Mouse (Mus musculus): ENCODE data around the gene Gabrb3. TPM values are rescaled to one million over a fixed set of nuclear protein-coding genes. Genes with fewer than 3 reads are reported as not detected.

Gene Gabrb3
- polyA plus RNA-seq, 1 experiment from 2014 or later, result 0.99 TPM

DNA sequence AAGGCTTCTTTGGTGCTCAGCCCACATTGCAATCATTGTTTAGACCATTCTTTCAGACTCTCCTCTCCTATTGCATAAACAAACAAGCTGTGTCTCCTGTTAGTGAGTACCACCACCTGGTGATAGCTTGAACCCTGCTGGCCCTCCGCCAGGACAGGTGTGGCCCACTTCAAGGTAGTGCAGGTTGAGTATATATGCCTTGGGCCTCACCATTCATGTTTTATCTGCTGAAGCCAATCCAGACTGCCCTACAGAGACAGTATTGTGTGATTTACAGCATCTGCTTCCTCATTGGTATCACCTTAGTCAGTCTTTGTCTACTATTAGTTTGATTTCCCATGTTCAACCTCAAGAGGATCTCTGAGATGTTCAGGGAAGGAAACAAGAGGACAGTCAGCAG is 1.6 kb downstream of the Gabrb3 start:
- no peak overlapping the region for H3K9ac ChIP-seq (ENCODE audit: low read length)
- ATAC-seq (ENCODE audit: insufficient number of reproducible peaks, insufficient read depth, low FRiP score, low read depth), result no peak
- H3K36me3 ChIP-seq (ENCODE audit: control insufficient read depth, insufficient read depth, low read length), result no peaks in the 10 kb centered on the region
- no peak overlapping the region for H3K4me3 ChIP-seq (ENCODE audit: control insufficient read depth in 1 of 2, insufficient read depth in 1 of 2, low read depth in 1 of 2, low read length in 2 of 2)
- H3K4me2 ChIP-seq (ENCODE audit: low read length), result no peak overlapping the region
- H3K27ac ChIP-seq (replicated peaks in 1 of 2; ENCODE audit: control insufficient read depth in 1 of 2, insufficient read depth in 1 of 2, low read depth in 2 of 2, low read length in 2 of 2), result no peak overlapping the region
- WGBS, result 63% methylated on average over 1 of the region's 1 CpGs
- no peaks in the 10 kb centered on the region for H3K9me3 ChIP-seq (ENCODE audit: control insufficient read depth, low read length)
- no peaks in the 10 kb centered on the region for H3K4me1 ChIP-seq (ENCODE audit: control insufficient read depth in 2 of 2, insufficient read depth in 2 of 2, low read length in 2 of 2)
- H3K27me3 ChIP-seq (ENCODE audit: control insufficient read depth, insufficient read depth, low read length), result no peaks in the 10 kb centered on the region

DNA sequence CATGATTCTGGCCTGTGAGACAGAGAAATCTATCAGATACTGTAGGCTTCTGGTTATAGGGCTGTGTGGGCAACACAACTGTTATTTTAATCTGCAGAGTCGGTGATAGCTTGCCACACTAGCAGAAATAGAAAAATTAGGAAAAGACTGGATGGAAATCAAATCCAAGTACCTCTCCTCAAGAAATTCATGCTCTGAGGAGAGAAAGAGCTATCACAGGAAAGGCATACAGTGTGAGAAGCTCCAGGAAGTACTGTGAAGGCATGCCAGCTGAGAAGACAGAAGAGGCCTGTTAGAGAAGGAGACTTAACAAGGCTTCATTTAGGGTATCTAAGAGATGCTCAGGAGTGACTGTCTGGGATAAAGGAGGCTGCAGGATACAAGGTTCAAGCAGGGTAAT is 3.2 kb downstream of the Gabrb3 start:
- ATAC-seq (ENCODE audit: insufficient number of reproducible peaks, insufficient read depth, low FRiP score, low read depth), result no peak
- Histone ChIP-seq H3K4me1 (ENCODE audit: control insufficient read depth in 2 of 2, insufficient read depth in 2 of 2, low read length in 2 of 2) (no peaks in the 10 kb centered on the region), H3K27ac (replicated peaks in 1 of 2; ENCODE audit: control insufficient read depth in 1 of 2, insufficient read depth in 1 of 2, low read depth in 2 of 2, low read length in 2 of 2) (no peak overlapping the region), H3K9me3 (ENCODE audit: control insufficient read depth, low read length) (no peaks in the 10 kb centered on the region), H3K27me3 (ENCODE audit: control insufficient read depth, insufficient read depth, low read length) (no peaks in the 10 kb centered on the region), H3K9ac (ENCODE audit: low read length) (no peak overlapping the region), H3K4me2 (ENCODE audit: low read length) (no peak overlapping the region), H3K36me3 (ENCODE audit: control insufficient read depth, insufficient read depth, low read length) (no peaks in the 10 kb centered on the region), H3K4me3 (ENCODE audit: control insufficient read depth in 1 of 2, insufficient read depth in 1 of 2, low read depth in 1 of 2, low read length in 2 of 2) (no peak overlapping the region)
- 80% methylated on average over 1 of the region's 1 CpGs for WGBS

DNA sequence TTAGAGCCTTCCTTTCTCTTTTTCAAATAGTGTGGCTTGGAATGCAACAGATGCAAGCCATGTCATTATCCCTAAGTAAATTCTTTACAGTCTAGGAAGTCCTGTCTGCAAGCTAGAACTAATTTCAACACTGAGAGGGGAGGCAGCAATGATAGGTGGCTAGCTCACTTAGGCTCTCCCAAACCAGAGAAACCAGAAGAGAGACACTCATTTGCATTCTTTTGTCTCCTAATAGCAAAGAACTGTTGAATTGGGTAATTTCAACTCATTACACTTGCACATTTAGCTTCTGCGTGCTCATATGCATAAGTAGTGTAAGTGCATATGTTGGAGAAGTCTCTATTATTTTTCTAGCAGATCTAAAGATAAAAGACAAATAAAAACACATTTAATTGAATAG is 28.7 kb downstream of the Gabrb3 start:
- WGBS, result 64% methylated on average over 1 of the region's 1 CpGs
- ATAC-seq (ENCODE audit: insufficient number of reproducible peaks, insufficient read depth, low FRiP score, low read depth), result no peak
- no peak overlapping the region for H3K9ac ChIP-seq (ENCODE audit: low read length)

DNA sequence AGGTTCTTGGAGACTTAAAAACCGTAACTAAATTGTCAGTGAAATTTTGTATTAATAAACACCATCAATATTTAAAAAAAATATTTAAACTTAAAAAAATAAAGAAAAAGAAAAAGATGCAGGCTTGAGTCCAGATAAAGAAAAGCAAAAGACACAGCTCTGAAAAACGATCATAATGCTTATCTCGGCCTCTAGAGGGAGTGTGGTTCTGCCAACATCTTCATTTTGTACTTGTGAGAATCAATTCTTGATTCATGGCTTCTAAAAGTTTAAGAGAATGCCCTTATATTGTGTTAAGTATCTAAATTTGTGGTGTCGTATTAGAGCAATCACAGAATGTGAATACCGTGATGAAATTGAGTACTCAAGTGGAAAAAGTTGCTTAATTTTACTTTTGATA is 40.9 kb downstream of the Gabrb3 start:
- Histone ChIP-seq H3K9ac (ENCODE audit: low read length) (no peak overlapping the region), H3K27me3 (ENCODE audit: control insufficient read depth, insufficient read depth, low read length) (no peaks in the 10 kb centered on the region), H3K27ac (replicated peaks in 1 of 2; ENCODE audit: control insufficient read depth in 1 of 2, insufficient read depth in 1 of 2, low read depth in 2 of 2, low read length in 2 of 2) (no peak overlapping the region), H3K4me3 (ENCODE audit: control insufficient read depth in 1 of 2, insufficient read depth in 1 of 2, low read depth in 1 of 2, low read length in 2 of 2) (no peak overlapping the region), H3K4me2 (ENCODE audit: low read length) (no peak overlapping the region), H3K4me1 (ENCODE audit: control insufficient read depth in 2 of 2, insufficient read depth in 2 of 2, low read length in 2 of 2) (no peaks in the 10 kb centered on the region), H3K9me3 (ENCODE audit: control insufficient read depth, low read length) (no peaks in the 10 kb centered on the region), H3K36me3 (ENCODE audit: control insufficient read depth, insufficient read depth, low read length) (no peaks in the 10 kb centered on the region)
- 57% methylated on average over 5 of the region's 5 CpGs for WGBS
- no peak for ATAC-seq (ENCODE audit: insufficient number of reproducible peaks, insufficient read depth, low FRiP score, low read depth)

More for the DNA sequence above, 28.7 kb downstream of the Gabrb3 start:
- no peak overlapping the region for H3K4me3 ChIP-seq (ENCODE audit: control insufficient read depth in 1 of 2, insufficient read depth in 1 of 2, low read depth in 1 of 2, low read length in 2 of 2)
- no peaks in the 10 kb centered on the region for H3K4me1 ChIP-seq (ENCODE audit: control insufficient read depth in 2 of 2, insufficient read depth in 2 of 2, low read length in 2 of 2)
- no peaks in the 10 kb centered on the region for H3K27me3 ChIP-seq (ENCODE audit: control insufficient read depth, insufficient read depth, low read length)
- H3K9me3 ChIP-seq (ENCODE audit: control insufficient read depth, low read length), result peaks cover 2% of the 10 kb centered on the region; the same call in 1 of the 2 replicates
- no peak overlapping the region for H3K4me2 ChIP-seq (ENCODE audit: low read length)
- H3K27ac ChIP-seq (replicated peaks in 1 of 2; ENCODE audit: control insufficient read depth in 1 of 2, insufficient read depth in 1 of 2, low read depth in 2 of 2, low read length in 2 of 2), result no peak overlapping the region
- no peaks in the 10 kb centered on the region for H3K36me3 ChIP-seq (ENCODE audit: control insufficient read depth, insufficient read depth, low read length)

DNA sequence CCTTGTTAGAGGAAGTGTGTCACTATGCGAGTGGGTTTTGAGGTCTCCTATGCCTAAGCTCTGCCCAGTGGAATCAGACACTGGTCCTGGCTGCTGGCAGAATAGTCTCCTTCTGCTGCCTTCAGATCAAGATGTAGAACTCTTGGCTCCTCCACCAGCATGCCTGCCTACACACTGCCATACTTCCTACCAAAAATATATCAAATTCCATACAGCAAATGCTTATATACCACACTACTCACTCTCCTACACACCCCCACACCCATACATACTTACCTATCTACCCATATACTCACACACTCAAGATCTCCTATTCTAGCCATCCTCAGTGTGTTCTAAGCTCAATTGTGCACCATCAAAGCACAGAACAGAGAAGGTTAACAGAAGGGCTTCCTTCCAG is 51.8 kb downstream of the Gabrb3 start:
- ATAC-seq (ENCODE audit: insufficient number of reproducible peaks, insufficient read depth, low FRiP score, low read depth), result no peak
- H3K36me3 ChIP-seq (ENCODE audit: control insufficient read depth, insufficient read depth, low read length), result no peaks in the 10 kb centered on the region
- no peak overlapping the region for H3K9ac ChIP-seq (ENCODE audit: low read length)
- H3K27me3 ChIP-seq (ENCODE audit: control insufficient read depth, insufficient read depth, low read length), result no peaks in the 10 kb centered on the region
- 85% methylated on average over 1 of the region's 1 CpGs for whole genome bisulfite sequencing
- H3K4me2 ChIP-seq (ENCODE audit: low read length), result no peak overlapping the region
- no peak overlapping the region for H3K27ac ChIP-seq (replicated peaks in 1 of 2; ENCODE audit: control insufficient read depth in 1 of 2, insufficient read depth in 1 of 2, low read depth in 2 of 2, low read length in 2 of 2)
- H3K4me1 ChIP-seq (ENCODE audit: control insufficient read depth in 2 of 2, insufficient read depth in 2 of 2, low read length in 2 of 2), result no peaks in the 10 kb centered on the region
- H3K4me3 ChIP-seq (ENCODE audit: control insufficient read depth in 1 of 2, insufficient read depth in 1 of 2, low read depth in 1 of 2, low read length in 2 of 2), result no peak overlapping the region
- no peaks in the 10 kb centered on the region for H3K9me3 ChIP-seq (ENCODE audit: control insufficient read depth, low read length)

DNA sequence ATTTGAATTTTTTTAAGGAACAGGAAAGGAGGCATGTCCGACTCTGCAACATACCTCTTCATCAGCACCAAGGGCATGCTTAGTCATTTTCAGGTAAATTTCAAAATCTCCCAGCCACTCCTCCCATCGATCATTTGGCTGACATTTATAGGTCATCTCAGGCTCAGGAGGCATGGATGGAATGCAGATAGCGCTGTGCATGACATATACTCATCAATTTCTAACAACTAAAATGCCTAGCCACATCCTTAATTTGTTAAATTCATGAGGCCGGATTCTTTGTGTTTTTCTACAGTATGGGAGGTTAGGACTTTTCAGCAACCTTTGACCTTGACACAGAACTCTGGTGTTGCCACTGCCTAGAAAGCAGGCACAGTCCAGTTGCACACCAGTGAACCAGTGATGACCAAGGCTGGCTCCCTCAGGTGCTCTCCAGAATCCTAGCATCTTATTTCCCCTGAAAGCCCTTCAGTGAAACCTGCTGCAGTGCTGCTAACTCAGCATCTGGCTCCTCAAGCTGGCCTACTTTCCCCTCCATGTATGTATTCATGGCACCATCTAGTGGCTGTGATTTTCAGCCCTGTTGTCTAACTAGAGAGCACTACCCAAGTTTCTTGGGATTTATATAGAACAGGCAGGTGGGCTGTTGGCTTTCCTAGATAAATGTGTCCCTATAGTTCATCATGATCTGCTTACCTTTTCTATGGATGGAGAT is 54.5 kb downstream of the Gabrb3 start:
- Histone ChIP-seq H3K9me3 (ENCODE audit: control insufficient read depth, low read length) (no peaks in the 10 kb centered on the region), H3K27me3 (ENCODE audit: control insufficient read depth, insufficient read depth, low read length) (no peaks in the 10 kb centered on the region), H3K4me3 (ENCODE audit: control insufficient read depth in 1 of 2, insufficient read depth in 1 of 2, low read depth in 1 of 2, low read length in 2 of 2) (no peak overlapping the region), H3K4me2 (ENCODE audit: low read length) (no peak overlapping the region), H3K27ac (replicated peaks in 1 of 2; ENCODE audit: control insufficient read depth in 1 of 2, insufficient read depth in 1 of 2, low read depth in 2 of 2, low read length in 2 of 2) (no peak overlapping the region), H3K36me3 (ENCODE audit: control insufficient read depth, insufficient read depth, low read length) (no peaks in the 10 kb centered on the region), H3K4me1 (ENCODE audit: control insufficient read depth in 2 of 2, insufficient read depth in 2 of 2, low read length in 2 of 2) (no peaks in the 10 kb centered on the region), H3K9ac (ENCODE audit: low read length) (no peak overlapping the region)
- WGBS, result 67% methylated on average over 4 of the region's 4 CpGs
- no peak for ATAC-seq (ENCODE audit: insufficient number of reproducible peaks, insufficient read depth, low FRiP score, low read depth)

DNA sequence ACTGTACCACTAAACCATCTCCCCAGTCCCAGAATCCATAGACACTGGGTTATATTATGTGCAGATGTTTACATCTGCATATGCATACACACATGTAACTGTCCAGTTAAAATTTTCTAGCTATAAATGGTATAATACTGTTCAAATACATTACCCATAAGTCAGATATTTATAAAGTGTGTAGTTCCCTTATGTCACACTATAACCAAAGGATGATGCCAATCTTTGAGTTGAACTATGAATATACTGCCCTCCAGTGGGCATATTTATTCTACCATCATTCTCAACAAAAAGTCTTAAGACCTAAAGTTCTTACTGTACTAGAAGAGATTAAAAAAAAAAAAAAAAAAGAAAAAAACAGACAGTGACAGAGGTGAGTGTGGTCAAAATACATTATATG is 63.4 kb downstream of the Gabrb3 start:
- Histone ChIP-seq H3K27me3 (ENCODE audit: control insufficient read depth, insufficient read depth, low read length) (no peaks in the 10 kb centered on the region), H3K27ac (replicated peaks in 1 of 2; ENCODE audit: control insufficient read depth in 1 of 2, insufficient read depth in 1 of 2, low read depth in 2 of 2, low read length in 2 of 2) (no peak overlapping the region), H3K4me2 (ENCODE audit: low read length) (no peak overlapping the region), H3K9me3 (ENCODE audit: control insufficient read depth, low read length) (no peaks in the 10 kb centered on the region), H3K9ac (ENCODE audit: low read length) (no peak overlapping the region), H3K4me1 (ENCODE audit: control insufficient read depth in 2 of 2, insufficient read depth in 2 of 2, low read length in 2 of 2) (no peaks in the 10 kb centered on the region), H3K4me3 (ENCODE audit: control insufficient read depth in 1 of 2, insufficient read depth in 1 of 2, low read depth in 1 of 2, low read length in 2 of 2) (no peak overlapping the region), H3K36me3 (ENCODE audit: control insufficient read depth, insufficient read depth, low read length) (no peaks in the 10 kb centered on the region)
- no peak for ATAC-seq (ENCODE audit: insufficient number of reproducible peaks, insufficient read depth, low FRiP score, low read depth)

DNA sequence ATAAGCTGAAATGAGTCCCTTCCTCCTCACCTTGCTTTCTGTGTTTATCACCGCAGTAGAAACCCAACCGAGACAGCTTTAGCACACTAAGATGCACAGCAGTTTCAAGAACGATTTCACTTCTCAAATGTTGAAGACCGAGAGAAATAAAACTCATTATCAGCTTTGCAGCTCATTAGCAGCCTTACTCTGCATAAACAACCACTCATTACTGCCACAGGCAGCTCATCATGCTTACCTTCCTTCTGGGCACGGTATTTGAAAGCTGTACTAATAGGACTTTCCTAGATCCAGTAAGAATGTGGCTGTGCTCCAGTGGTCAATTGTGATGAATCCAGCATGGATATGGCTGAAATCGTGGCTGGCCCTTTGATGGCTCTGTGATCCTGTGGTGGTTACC is 67.4 kb downstream of the Gabrb3 start:
- ATAC-seq (ENCODE audit: insufficient number of reproducible peaks, insufficient read depth, low FRiP score, low read depth), result no peak
- Histone ChIP-seq H3K9ac (ENCODE audit: low read length) (no peak overlapping the region), H3K4me3 (ENCODE audit: control insufficient read depth in 1 of 2, insufficient read depth in 1 of 2, low read depth in 1 of 2, low read length in 2 of 2) (no peak overlapping the region), H3K4me2 (ENCODE audit: low read length) (no peak overlapping the region), H3K9me3 (ENCODE audit: control insufficient read depth, low read length) (no peaks in the 10 kb centered on the region), H3K4me1 (ENCODE audit: control insufficient read depth in 2 of 2, insufficient read depth in 2 of 2, low read length in 2 of 2) (no peaks in the 10 kb centered on the region), H3K36me3 (ENCODE audit: control insufficient read depth, insufficient read depth, low read length) (no peaks in the 10 kb centered on the region), H3K27me3 (ENCODE audit: control insufficient read depth, insufficient read depth, low read length) (no peaks in the 10 kb centered on the region), H3K27ac (replicated peaks in 1 of 2; ENCODE audit: control insufficient read depth in 1 of 2, insufficient read depth in 1 of 2, low read depth in 2 of 2, low read length in 2 of 2) (no peak overlapping the region)
- 62% methylated on average over 6 of the region's 6 CpGs for WGBS

All from heart, embryonic 14.5 days (tissue).